14 mouse cellular contexts compared by ENCODE assay signal in genomic region chr7:74491683-74492355, GRCm38 (mm10).
"Had no signal": no experiment of that assay in that cellular context is flagged by ENCODE, and none has a peak within 500 bp of the region (broad histone marks: within the 10 kb centered on the region; RNA-seq: fewer than 3 reads in every experiment).

No protein-coding gene starts in this region.

- H3K27ac ChIP-seq: limb, embryonic 10.5 days; liver, embryonic 15.5 days; macrophage; midbrain, embryonic 15.5 days; neural tube, embryonic 12.5 days; stomach, postnatal 0 days had no signal

- H3K27me3 ChIP-seq: liver, embryonic 15.5 days; megakaryocyte, embryonic 14.5 days; midbrain, embryonic 15.5 days; neural tube, embryonic 12.5 days had no signal

- H3K4me1 ChIP-seq: liver, embryonic 15.5 days; midbrain, embryonic 15.5 days; neural tube, embryonic 12.5 days had no signal

- H3K4me2 ChIP-seq: liver, embryonic 11.5 days; liver, embryonic 15.5 days; midbrain, embryonic 11.5 days; midbrain, embryonic 15.5 days; neural tube, embryonic 12.5 days had no signal

- H3K9ac ChIP-seq: liver, embryonic 15.5 days; midbrain, embryonic 15.5 days; neural tube, embryonic 12.5 days had no signal

- H3K9me3 ChIP-seq: limb, embryonic 10.5 days; liver, embryonic 15.5 days; megakaryocyte, embryonic 14.5 days; midbrain, embryonic 15.5 days; neural tube, embryonic 12.5 days had no signal

- DNase-seq: kidney, adult 8-10 months; kidney, postnatal 25 days; layer of hippocampus, adult 9-11 months; thymus, postnatal 4 days had no signal

- H3K36me3 ChIP-seq: limb, embryonic 10.5 days; liver, embryonic 15.5 days; midbrain, embryonic 15.5 days; neural tube, embryonic 12.5 days had no signal

- H3K4me3 ChIP-seq: limb, embryonic 10.5 days; liver, embryonic 15.5 days; megakaryocyte, embryonic 14.5 days; midbrain, embryonic 15.5 days; neural tube, embryonic 12.5 days had no signal

- ATAC-seq: lung, postnatal 0 days; midbrain, embryonic 15.5 days had no signal
